Mouse (Mus musculus) yolk sac, embryonic 10.5 days (tissue): Measurements from ENCODE around the gene Foxn3.

ENCODE experiments used
- DNase-seq: peaks from one replicate; pipeline ENCODE4 v3.0.0-alpha.2; 2017; ENCODE audit warnings: low spot score

Foxn3 gene

DNA sequence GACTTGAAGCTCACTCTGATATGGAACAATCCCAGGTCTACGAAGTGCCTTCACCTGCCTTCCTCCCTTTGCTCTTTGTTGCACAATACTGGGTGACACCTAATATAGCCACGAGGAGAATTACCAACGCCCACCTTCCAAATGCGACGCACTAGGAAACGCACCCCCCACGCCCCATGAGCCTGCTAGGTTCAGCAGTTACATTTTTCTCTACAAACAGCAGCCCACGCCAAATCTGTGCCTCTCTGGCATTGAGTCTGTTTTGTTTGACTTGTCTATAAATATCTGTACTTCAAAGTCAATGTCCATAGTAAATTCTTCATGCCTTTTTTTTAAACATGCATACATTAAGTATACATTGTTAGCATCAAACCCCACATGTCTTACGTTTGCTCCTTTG is 145.5 kb downstream of the Foxn3 start:
- no peak for DNase-seq

DNA sequence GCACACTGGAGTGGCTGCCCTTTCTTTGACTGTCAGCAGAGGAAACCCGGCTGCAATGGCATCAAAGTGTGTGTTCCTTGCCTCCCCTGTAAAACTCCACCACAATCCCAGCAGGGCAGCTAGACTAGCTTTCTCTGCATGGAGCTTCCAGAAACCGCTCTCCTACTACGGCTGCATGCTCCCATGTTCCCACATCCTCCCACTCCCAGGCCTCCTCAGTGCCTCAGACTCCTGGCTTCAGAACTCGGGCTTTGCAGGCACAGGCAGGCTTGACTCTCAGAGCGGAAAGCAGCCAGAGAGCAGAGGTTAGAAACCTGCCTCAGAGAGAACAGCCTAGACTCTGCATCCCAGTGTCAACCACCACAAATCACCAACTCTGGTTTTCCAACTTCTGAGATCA is 147.8 kb downstream of the Foxn3 start:
- no peak for DNase-seq

DNA sequence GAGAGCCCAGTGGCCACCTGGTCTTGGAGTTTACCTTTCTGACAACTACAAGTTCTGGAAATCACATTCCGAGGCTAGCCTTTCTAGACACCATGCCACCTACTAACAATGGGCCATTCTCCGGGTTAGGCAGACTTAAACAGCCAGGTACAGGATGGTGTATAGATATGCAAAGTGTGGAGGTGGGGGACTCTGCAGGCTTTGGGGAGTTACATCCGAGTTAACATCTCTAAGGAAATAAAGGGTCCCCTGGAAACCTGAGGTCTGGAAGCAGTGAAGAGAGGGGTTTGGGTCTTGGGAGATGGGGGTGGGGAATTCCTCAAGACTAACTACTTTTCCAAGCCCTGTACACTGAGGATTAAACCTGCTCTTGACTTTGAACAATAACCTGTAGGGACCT is 150.9 kb downstream of the Foxn3 start:
- no peak for DNase-seq

DNA sequence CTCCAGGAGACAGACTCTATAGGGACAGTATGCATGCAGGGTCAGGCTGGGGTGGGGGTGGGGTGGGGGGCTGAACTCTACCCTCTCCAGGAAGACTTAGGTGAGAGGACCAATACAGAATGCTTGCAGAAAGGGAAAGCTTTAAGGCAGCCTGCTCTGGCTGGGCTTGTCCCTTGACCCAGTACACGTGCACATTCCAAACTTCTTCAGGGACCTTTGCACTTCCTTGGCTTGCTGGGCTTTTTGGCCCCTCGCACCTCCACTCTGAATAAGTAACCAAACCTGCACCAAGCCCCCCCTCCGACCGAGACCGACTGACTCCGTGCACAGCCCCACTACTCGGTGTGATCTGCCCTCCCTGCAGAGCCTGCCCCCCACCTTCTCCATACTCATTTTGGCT is 151.3 kb downstream of the Foxn3 start:
- DNase-seq = peak; percentile 85

DNA sequence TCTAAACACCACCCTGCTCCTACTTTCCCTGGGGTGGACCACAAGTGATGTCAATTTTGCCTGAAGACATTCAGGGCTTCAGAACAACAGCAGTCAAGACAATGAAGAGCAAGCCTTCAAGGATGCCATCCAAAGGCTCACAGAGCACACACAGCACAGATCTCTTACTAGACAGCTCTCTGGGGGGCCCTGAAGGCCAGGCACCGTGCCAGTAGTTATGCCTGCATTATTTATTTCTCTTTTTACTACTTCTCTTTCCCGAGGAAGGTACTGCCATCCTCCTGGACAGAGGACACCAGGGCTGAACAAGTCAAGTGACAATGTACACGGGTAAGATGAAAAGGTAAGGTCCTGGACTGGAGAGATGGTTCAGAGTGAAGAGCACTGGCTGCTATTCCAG is 154.7 kb downstream of the Foxn3 start:
- DNase-seq = no peak

DNA sequence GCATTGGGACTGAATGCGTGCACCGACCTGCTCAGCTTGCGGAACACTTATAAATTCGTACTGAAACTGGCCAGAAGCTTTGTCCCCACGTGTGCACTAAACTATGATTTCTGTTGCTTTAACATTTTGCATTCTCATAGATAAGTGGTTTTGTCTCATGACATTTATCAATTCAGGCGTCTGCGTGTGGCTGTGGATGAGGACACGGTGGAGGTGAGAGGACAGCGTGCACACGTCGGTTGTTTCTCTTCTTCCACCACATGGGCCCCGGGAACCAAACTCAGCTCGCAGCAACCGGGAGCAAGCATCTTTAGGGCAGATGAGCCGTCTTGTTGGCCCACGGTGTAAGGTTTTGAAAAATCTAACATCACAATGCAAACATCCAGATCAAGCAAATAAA is 155.3 kb downstream of the Foxn3 start:
- no peak for DNase-seq

DNA sequence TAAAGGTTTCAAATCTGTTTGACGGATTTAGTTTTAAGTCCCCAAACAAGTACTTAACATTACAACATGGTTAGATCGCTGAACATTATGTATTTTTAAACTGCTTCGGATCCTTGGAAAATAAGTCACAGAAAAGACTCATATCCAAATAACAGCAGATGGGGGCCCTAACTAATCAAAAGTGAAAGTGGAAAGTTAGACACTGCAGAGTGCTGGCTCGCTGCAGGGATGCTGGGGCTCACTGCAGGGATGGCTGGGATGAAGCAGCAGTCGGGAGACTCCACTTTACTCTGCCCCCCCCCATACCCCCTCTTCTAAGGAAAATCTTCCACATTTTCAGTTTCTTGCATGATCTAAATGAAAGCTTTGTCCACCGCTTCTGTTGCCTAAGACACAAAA is 156.1 kb downstream of the Foxn3 start:
- no peak for DNase-seq

DNA sequence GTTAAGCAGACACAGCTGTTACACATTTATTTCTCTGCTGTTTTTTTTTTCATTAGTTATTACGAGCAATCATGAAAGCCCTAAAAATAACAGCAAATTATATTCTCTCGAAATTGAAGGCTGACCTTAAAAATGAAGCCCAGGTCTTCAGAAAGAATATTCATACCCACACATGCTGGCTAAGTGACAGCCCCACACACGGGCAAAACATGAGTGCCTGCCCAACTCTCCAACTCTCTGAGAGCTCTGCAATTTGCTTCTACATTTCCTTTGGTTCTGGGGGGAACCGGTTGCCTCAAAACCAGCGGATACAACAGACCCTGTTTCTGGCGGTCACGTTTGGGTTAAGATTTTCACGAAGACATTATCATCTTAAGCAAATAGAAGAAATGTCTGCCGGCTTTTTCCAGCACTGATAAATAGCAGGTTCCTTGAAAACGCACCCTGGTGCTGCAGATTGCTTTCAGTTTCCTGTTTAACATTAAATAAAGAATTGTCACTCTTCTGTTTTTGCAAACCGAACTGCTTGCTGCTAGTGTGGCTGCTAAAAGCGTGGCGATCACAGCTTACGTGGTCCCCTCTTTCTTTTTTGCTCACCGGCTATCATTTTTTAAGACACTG is 156.6 kb downstream of the Foxn3 start:
- no peak for DNase-seq

DNA sequence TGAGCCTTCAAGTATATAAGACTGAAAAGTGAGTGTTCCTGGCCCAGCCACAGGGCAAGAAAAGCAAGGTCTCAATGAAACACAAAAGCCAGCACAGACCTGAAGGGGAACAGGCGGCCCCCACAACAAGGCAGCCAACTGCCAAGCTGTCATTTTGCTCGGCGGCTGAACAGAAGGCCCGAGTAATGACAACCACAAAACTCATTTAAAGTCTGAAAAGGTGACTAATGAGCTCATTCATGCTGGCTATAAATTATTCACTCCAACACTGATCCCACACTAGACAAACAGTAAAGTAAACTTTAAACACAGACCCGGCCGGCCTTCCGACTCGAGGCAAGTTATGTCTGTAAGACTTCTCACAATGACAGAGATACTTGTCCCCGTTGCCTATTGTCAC is 157.1 kb downstream of the Foxn3 start:
- peak; percentile 43 for DNase-seq

DNA sequence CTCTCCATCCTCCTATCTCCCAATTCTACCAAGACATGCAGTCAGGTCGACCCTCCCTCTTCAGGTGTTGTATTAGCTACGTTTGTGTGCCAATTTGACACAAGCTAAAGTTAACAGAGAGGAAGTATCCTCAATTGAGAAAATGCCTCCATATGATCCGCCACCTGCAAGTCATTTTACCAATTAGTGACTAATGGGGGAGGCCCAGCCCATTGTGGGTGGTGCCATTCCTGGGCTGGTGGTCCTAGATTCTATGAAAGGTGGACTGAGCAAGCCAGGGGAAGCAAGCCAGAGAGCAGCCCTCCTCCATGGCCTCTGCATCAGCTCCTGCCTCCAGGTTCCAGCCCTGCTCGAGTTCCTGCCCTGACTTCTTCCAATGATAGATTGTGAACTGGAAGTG is 158.0 kb downstream of the Foxn3 start:
- DNase-seq = no peak

DNA sequence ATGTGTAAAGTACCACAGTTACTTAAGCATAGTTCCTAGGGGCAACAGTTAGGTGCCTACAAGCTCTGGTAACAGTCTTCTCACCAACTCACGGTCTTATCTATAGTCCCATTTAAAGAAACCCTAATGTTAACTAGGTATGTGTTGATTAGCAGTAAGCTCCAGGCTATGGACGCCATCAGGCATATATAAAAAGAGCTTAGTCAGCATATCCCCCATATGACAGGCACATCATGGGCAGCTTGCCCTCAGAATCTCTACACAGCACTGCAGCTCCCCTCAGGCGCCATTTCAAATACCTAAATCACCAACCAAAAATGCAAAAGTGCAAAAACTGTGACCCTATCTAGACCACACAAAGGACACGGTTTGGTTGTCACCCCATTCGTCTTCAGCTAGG is 160.4 kb downstream of the Foxn3 start:
- DNase-seq = no peak

DNA sequence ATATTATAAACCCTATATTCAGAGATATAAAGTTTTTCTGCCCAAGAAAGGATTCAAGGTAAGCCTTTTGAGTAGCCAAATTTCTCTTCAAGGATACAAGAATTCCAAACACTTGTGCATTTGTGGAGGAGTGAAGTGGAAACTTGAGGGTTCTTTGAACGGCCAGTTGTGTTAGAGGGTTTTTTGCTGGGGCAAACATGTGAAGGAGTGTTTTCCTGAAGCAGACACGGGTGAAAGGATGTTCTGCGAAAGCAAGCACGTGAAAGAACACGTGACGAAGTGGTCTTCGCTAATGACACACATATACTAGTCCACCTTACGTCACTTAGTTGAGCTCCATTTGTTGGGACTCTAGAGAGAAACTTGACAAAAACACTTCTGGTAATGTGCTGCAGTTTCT is 162.5 kb downstream of the Foxn3 start:
- DNase-seq = no peak

DNA sequence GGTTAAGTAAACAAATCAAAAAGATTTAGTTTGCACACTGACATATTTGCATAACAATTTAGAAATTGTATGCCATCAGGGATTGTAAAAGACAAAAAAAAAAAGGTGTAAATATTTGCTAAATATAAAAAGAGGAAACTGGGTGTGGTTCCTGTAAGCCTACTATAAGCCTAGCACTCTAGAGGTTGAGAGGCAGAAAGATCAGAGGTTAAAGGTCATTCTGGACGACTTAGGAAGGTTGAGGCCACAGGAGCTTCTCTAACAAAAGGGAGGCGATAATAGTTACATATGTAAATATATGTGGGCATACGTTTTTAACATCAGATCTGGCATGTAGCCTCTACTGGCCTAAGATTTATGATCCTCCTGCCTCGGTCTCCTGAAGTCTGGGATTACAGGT is 163.8 kb downstream of the Foxn3 start:
- DNase-seq = no peak

DNA sequence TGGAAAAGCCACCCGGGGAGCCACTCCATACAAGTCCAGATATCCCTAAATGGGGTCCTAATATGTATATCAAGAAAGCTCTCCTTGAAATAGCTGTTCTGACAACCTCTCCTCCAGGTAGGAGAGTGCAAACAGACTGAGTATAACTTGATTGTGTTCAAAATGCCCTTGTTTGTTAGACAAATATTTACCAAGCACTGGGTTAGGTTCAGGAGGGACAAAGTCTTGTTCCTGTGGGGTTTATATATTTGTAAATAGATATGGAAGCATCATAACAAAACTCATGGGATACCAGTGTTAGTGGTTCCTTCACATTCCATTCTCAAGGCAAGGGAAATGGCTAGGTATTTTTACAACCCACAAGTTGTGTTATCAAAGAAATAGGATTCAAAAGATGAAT is 166.9 kb downstream of the Foxn3 start:
- no peak for DNase-seq

DNA sequence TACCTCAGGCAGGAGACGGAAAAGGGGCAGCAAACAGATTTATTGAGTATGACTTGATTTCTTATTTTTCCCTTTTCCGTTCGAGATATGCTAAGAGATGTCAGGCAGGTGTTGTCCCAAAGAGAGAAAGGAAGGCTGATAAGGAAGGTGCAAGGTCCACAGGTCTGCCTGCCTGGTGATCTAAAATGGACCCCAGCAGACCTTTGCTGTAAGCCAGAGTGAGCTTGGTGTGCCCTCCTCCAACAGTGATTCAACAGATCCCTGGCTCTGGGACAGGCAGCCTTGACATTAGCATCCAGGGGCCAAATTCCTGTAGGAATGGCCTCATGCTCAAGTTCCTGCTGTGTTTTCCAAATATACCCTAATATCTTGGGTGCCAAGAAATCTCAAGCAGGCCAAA is 168.3 kb downstream of the Foxn3 start:
- DNase-seq = peak; percentile 72

DNA sequence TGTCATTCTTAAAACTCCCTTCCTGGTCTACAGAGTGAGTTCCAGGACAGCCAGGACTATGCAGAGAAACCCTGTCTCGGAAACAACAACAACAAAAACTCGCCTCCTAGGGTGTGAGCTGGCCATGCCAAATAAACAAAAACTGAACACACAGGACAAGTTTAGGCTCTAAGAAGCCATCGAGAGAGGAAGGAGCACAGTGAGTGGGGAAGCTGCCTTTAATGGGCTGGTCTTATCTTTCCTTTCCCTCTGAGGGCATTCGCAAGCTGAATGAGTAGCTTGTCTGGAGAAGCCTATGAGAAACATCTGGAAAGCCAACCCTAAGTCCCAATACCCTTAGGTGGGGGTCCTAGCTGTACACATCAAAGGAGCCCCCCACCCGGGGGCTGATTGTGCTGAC is 168.7 kb downstream of the Foxn3 start:
- no peak for DNase-seq

DNA sequence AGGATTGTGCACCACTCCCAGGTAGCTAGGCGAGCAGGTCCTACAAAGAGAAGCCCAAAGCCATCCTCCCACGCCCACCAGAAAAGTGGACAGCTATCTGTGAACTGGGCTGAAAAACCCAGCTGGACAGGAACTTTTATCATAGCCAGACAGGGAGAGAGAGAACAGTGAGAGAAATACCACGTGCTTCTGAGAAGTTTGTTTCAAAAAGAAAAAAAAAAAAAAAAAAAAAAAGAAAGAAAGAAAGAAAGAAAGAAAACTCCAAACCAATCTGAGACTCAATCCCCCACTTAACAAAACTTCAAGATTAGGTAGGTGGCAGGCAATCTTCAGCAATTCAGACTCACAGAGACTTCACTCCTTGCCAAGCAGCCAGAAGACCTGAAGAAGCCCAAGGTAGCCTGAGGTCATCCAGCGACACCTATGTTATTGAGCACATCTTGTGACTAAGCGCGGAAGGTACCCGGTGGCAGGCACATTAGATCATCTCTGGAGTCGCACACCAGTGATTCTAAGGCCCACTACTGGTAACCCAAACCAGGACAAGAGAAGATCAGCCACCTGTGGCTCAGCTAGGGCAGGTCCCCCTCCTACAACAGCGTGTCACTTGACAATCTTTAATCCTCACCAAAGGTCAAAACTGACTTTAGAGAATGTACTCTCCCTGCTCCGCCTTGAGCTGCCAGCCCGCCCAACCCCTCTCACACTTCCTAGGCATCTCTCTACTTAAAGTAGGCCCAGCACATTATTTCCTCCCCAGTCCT is 169.3 kb downstream of the Foxn3 start:
- DNase-seq = peak; percentile 53

DNA sequence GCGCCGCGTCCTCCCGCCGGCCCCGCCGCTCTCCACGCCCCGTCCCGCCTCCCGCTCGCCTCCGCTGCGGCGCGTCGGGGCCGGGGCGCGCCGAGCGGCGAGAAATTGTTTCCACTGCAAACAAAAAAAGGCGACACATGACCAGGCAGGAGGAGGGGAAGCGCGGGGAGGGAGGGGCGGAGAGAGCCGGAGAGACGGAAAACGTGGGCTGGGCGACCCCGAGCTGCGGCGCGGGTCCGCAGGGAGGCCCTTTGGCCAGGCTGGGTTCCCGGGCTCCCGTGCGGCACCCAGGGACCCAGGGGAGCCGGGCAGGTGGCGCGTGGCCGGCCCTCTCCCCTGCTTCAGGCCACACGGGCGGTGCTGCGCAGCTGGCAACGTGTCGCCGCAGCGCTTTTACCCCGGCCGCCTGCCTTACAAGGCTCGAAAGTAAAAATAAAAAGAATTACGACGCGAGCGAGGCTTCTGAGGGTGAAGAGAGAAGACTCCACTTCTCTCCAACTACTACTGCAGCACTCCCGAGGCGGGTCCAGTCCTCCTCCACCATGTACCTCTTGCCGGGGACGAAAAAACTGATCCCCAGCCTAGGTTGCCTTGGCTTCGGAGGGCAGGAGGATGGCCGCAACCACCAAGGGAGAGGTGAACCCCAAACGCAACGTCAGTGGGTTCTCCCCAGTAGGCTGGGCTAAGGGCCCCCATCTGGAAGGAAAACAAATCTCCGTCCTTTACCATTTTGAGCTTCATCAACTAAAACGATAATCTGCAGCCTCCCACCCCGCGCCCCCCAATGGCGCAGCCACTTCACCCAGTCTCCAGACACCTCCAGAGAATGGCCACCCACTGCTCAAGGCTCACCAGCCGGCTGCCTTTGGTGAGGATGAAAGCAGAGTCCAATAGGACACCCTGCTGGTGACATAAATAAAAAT is 170.2 kb downstream of the Foxn3 start:
- DNase-seq = peak; percentile 93

DNA sequence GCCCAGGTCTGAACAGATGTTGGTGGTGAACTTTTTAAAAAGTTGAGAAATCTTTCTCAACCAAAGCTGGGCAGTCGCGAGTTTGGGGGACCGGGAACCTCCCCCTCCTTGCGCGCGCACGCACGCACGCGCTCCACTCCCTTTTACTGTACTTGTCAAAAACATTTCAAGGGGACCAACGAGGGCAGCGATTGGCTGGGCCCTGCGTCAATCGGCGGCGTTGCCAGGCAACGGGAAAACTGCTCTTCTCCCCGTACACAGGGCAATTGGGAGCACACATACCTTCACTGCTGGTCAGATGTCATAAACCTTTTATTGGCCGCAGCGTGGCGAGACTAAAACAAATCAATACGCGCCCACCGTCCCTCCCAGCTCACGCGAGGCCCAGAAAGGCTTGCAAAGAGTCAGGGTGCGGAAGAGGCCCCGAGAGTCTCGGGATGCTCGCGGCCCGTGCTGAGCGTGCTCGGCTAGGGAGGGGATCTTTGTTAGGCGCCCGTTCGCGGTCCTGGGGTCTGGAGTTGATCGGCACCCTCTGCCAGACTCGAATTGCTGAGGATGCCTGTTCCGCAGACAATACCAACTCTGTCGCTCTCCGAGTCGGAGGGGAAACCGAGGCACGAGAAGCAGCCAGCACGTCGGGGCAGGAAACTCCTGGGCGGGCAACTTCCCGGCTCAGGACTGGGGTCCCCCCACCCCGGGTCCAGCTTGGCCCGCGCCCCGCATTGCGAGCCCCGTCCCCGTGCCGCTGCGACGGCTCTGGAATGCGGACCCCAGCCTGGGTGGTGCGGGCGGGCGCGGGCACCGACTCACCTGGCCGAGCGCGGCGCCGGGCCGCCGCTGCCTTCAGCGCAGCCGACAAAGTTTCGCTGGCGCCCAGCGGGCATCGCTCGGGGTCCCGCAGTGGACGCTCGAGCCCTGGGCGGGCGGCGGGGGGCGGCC is 171.2 kb downstream of the Foxn3 start:
- peak; percentile 98 for DNase-seq

DNA sequence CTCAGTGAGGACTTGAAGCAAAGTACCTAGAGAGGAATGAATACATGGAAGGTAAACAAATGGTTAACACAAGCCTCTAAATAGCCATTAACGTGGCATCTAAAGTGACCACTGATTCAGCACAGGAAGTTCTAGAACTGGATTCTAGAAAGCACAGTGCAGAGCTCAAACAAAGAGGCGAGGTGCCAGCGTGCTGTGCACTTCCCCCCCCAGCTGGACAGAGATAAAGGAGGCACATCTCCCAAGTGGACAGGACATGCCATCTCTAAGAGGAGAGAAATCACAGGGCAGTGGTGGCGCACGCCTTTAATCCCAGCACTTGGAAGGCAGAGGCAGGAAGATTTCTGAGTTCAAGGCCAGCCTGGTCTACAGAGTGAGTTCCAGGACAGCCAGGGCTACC is 173.0 kb downstream of the Foxn3 start:
- DNase-seq = no peak

DNA sequence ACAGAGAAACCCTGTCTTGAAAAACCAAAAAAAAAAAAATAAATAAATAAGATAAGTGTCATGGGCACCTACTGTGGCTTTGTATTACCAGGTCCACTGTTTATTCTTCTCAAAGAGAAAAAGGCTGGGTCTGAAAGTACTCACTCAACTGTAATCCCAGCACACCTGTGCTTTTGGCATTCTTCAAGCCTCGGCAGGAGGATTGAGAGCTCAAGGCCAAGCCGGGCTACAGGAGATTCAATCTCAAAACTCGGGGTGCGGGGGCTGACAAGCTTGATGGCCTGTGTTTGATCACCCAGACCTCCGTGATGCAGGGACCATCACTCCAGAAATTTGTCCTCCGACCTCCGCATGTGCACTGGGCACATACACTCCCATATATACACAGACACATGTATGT is 174.1 kb downstream of the Foxn3 start:
- DNase-seq = no peak
